Mouse (Mus musculus) intestine, postnatal 0 days (tissue): ENCODE measurements around the gene Cdk2ap2. TPM values are rescaled to one million over a fixed set of nuclear protein-coding genes. Genes with fewer than 3 reads are reported as not detected.
"Not testable (repeated sequence)": the region's sequence is repeated elsewhere in the genome, so short reads cannot be mapped to it uniquely, and the experiment has no call there.

Experiments used
- ATAC-seq: fragments of 200-750 bp; cut with Nextera tagmentation; 2 replicates; pipeline ENCODE4 v1.8.0; 2017; ENCODE audit warnings: mild to moderate bottlenecking, moderate TSS enrichment, moderate library complexity
- H3K27ac ChIP-seq: fragments of 300-500 bp; sonication (generic); 2 replicates; pipeline ENCODE4 v1.5.1; 2014; ENCODE audit warnings: mild to moderate bottlenecking, low read depth, low read length, moderate library complexity
- H3K27me3 ChIP-seq: fragments of 300-500 bp; sonication (generic); replicated peaks from 2 replicates; pipeline ENCODE4 v1.6.1; 2014; ENCODE audit warnings: low read length, mixed read lengths; ENCODE audit not compliant: control insufficient read depth, insufficient read depth
- H3K36me3 ChIP-seq: fragments of 300-500 bp; sonication (generic); 2 replicates; pipeline ENCODE4 v1.6.1; 2014; ENCODE audit warnings: mild to moderate bottlenecking, moderate library complexity; ENCODE audit not compliant: control insufficient read depth, insufficient read depth
- H3K4me1 ChIP-seq: fragments of 300-500 bp; sonication (generic); replicated peaks from 2 replicates; pipeline ENCODE4 v1.6.1; 2014; ENCODE audit warnings: antibody characterized with exemption, low read length, mixed read lengths; ENCODE audit not compliant: control insufficient read depth, insufficient read depth
- H3K4me2 ChIP-seq: fragments of 300-500 bp; sonication (generic); replicated peaks from 2 replicates; pipeline ENCODE4 v1.6.1; 2014; ENCODE audit warnings: low read depth, mild to moderate bottlenecking, moderate library complexity
- H3K4me3 ChIP-seq: fragments of 300-500 bp; sonication (generic); 2 replicates; pipeline ENCODE4 v1.5.1; 2014; ENCODE audit warnings: low read depth, low read length
- H3K9ac ChIP-seq: fragments of 300-500 bp; sonication (generic); 2 replicates; pipeline ENCODE4 v1.6.1; 2014; ENCODE audit warnings: mild to moderate bottlenecking, low read depth, low read length
- H3K9me3 ChIP-seq: fragments of 300-500 bp; sonication (generic); 2 replicates; pipeline ENCODE4 v1.6.1; 2016; ENCODE audit warnings: mixed run types; ENCODE audit not compliant: control insufficient read depth
- CTCF ChIP-seq: sonication (generic); IDR thresholded peaks from 2 replicates; pipeline ENCODE4 v1.5.1; 2016; ENCODE audit warnings: low read depth, mild to moderate bottlenecking, control low read depth, antibody characterized with exemption, moderate library complexity
- WGBS: fragments of 180-500 bp; shearing (Covaris S2); extraction: QIAGEN DNeasy Blood & Tissue Kit; methylation state at CpG from one replicate; pipeline ENCODE4 v1.1.7; 2014; 5-methylcytosine and 5-hydroxymethylcytosine counted together
- polyA plus RNA-seq: library from polyadenylated mRNA; unstranded; fragments of >200 nt; fragmentation: Nextera tagmentation; extraction: Ambion mirVana; gene quantifications from 2 replicates; pipeline ENCODE4 v1.2.1, GENCODE M21; 2015

The Cdk2ap2 gene
- polyA plus RNA-seq, result 97.1 and 108 TPM in 2 replicates

- TF ChIP-seq CTCF, result no peak
- peak; percentile 91 for ATAC-seq
- Histone ChIP-seq H3K27ac (peak within 1 kb of the TSS; percentile 86), H3K36me3 (no peaks in the 10 kb centered on the region; the same call in 1 of the 2 replicates), H3K4me2 (peak within 1 kb of the TSS; percentile 76), H3K4me3 (peak within 1 kb of the TSS; percentile 51), H3K4me1 (peaks cover 3% of the 10 kb centered on the region; the same call in 1 of the 2 replicates), H3K27me3 (no peaks in the 10 kb centered on the region), H3K9me3 (no peaks in the 10 kb centered on the region), H3K9ac (peak within 1 kb of the TSS; percentile 55)
- WGBS, result under 1% methylated on average over 65 of the region's 65 CpGs
Observed at GRCm38 (mm10) chr19:4096642-4097440, at the start of gene Cdk2ap2. Gene Cdk2ap2, plus strand, starts transcription at chr19:4097182.

- H3K9me3 ChIP-seq, result no peaks in the 10 kb centered on the region
- ATAC-seq, result no peak
- 0 out of 2 replicates have a peak overlapping the region, but pooled peaks have one; percentile 51 for H3K4me2 ChIP-seq
- no peak overlapping the region for H3K9ac ChIP-seq
- no peak overlapping the region for H3K27ac ChIP-seq
- peak; percentile 92 for TF ChIP-seq CTCF
- H3K4me3 ChIP-seq, result no peak overlapping the region
- H3K4me1 ChIP-seq, result peaks cover 1% of the 10 kb centered on the region; the same call in 1 of the 2 replicates
- no peaks in the 10 kb centered on the region for H3K27me3 ChIP-seq
- no peaks in the 10 kb centered on the region for H3K36me3 ChIP-seq
- 28% methylated on average over 4 of the region's 4 CpGs for WGBS
Observed at GRCm38 (mm10) chr19:4047859-4048258, 49.1 kb upstream of the Cdk2ap2 start.

- ATAC-seq, H3K27ac ChIP-seq, H3K4me3 ChIP-seq, H3K36me3 ChIP-seq, H3K4me2 ChIP-seq, H3K9ac ChIP-seq, H3K4me1 ChIP-seq, H3K27me3 ChIP-seq, H3K9me3 ChIP-seq: not testable (repeated sequence)
- peak; percentile 48 for TF ChIP-seq CTCF
- WGBS, result 88% methylated on average over 5 of the region's 5 CpGs
Observed at GRCm38 (mm10) chr19:4049069-4049468, 47.9 kb upstream of the Cdk2ap2 start.

- peak; percentile 39; the same call in 1 of the 2 replicates for TF ChIP-seq CTCF
- 96% methylated on average over 5 of the region's 5 CpGs for WGBS
- no peaks in the 10 kb centered on the region for H3K9me3 ChIP-seq
- H3K4me2 ChIP-seq, result no peak overlapping the region
- H3K36me3 ChIP-seq, result no peaks in the 10 kb centered on the region
- H3K27ac ChIP-seq, result no peak overlapping the region
- ATAC-seq, result no peak
- H3K4me1 ChIP-seq, result peaks cover 9% of the 10 kb centered on the region; the same call in 1 of the 2 replicates
- no peak overlapping the region for H3K4me3 ChIP-seq
- H3K9ac ChIP-seq, result no peak overlapping the region
- H3K27me3 ChIP-seq, result no peaks in the 10 kb centered on the region
Observed at GRCm38 (mm10) chr19:4051016-4051415, 46.0 kb upstream of the Cdk2ap2 start.

- Histone ChIP-seq H3K27ac (no peak overlapping the region), H3K36me3 (no peaks in the 10 kb centered on the region), H3K4me3 (no peak overlapping the region), H3K4me2 (no peak overlapping the region), H3K9me3 (no peaks in the 10 kb centered on the region), H3K4me1 (peaks cover 10% of the 10 kb centered on the region; the same call in 1 of the 2 replicates), H3K27me3 (no peaks in the 10 kb centered on the region), H3K9ac (no peak overlapping the region)
- TF ChIP-seq CTCF, result peak; percentile 92
- 55% methylated on average over 10 of the region's 10 CpGs for WGBS
- no peak for ATAC-seq
Observed at GRCm38 (mm10) chr19:4051741-4052515, 45.1 kb upstream of the Cdk2ap2 start.

- Histone ChIP-seq H3K9me3 (no peaks in the 10 kb centered on the region), H3K27me3 (no peaks in the 10 kb centered on the region), H3K4me2 (no peak overlapping the region), H3K4me3 (no peak overlapping the region), H3K4me1 (peaks cover 10% of the 10 kb centered on the region; the same call in 1 of the 2 replicates), H3K9ac (no peak overlapping the region), H3K27ac (no peak overlapping the region), H3K36me3 (no peaks in the 10 kb centered on the region)
- 79% methylated on average over 5 of the region's 5 CpGs for WGBS
- TF ChIP-seq CTCF, result no peak
- ATAC-seq, result no peak
Observed at GRCm38 (mm10) chr19:4052516-4053030, 44.4 kb upstream of the Cdk2ap2 start.
